Mouse (Mus musculus) lung, adult 2 months (tissue): ENCODE measurements at regions not wholly inside any gene's neighbourhood (a gene's known extent, or its start where the extent isn't known, plus 50 kb on each side); places are given as distances from the start of the nearest gene placed in this dataset.

ENCODE experiments used
- CTCF ChIP-seq: fragments of 200-500 bp; IDR thresholded peaks from 2 replicates; pipeline ENCODE4 v1.5.1; 2011; ENCODE audit warnings: mild to moderate bottlenecking, low read length, control low read depth; ENCODE audit not compliant: insufficient read depth
- POLR2A ChIP-seq: fragments of 200-500 bp; IDR thresholded peaks from 2 replicates; pipeline ENCODE4 v1.6.1; 2011; ENCODE audit warnings: low read depth, mild to moderate bottlenecking, control low read depth, low read length, borderline replicate concordance; ENCODE audit errors: extremely low read depth

DNA sequence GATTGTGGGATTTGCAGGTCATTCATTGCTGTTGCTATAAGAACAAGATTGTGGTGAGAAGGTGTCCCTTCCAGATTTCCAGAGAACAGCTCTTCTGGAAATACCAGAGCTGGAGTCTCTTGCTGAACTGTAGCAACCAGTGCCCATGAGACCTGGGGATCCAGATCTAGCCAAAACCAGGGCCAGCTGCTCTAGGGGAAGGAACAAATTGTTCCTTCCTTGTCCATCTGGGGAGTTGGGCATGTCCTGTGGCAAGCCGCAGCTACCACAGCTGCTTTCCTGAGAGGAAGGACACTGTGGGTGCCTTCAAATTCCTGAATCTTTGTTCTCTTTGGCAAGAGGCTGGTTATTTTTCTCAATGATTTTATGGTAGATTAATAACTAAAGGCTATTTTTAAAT, 839.0 kb upstream of the 2610301B20Rik start:
- TF ChIP-seq CTCF (no peak), POLR2A (no peak)
